Mouse (Mus musculus) thymus, adult 2 months (tissue): ENCODE data around the gene Rhof.

ENCODE experiments used
- CTCF ChIP-seq: fragments of 200-500 bp; IDR thresholded peaks from 2 replicates; pipeline ENCODE4 v1.5.1; 2012; ENCODE audit warnings: mild to moderate bottlenecking, control low read depth, low read length, moderate library complexity, borderline replicate concordance; ENCODE audit not compliant: control insufficient read depth, poor library complexity, insufficient read depth; ENCODE audit errors: extremely low read depth
- POLR2A ChIP-seq: fragments of 200-500 bp; IDR thresholded peaks from 2 replicates; pipeline ENCODE4 v1.6.1; 2012; ENCODE audit warnings: mild to moderate bottlenecking, low read length, control low read depth, moderate library complexity; ENCODE audit not compliant: control insufficient read depth, poor library complexity, insufficient read depth; ENCODE audit errors: extremely low read depth

- TF ChIP-seq CTCF (no peak), POLR2A (no peak)
Measured at GRCm38 (mm10) chr5:123098487-123098886, 34.0 kb downstream of the Rhof start.
